Mouse (Mus musculus): ENCODE measurements around the gene Zcchc7. TPM values are rescaled to one million over a fixed set of nuclear protein-coding genes. Genes with fewer than 3 reads are reported as not detected.

Zcchc7 gene
- total and polyA plus RNA-seq, 3 experiments, result 17.8 to 18.2 TPM; not detected in 1

GRCm38 (mm10) chr4:44939576-44940249 is 184.0 kb downstream of the Zcchc7 start:
- no peak for TF ChIP-seq HCFC1 (IDR thresholded peaks at IDR 0.05; ENCODE audit: low read depth, low read length)
- TF ChIP-seq MEF2A (IDR thresholded peaks at IDR 0.05; ENCODE audit: extremely low read depth, insufficient replicate concordance, low read depth, low read length, poor library complexity, severe bottlenecking), result no peak
- TF ChIP-seq UBTF (IDR thresholded peaks at IDR 0.05; ENCODE audit: borderline replicate concordance, insufficient read depth, low read depth, low read length), result no peak
- TF ChIP-seq CHD1 (IDR thresholded peaks at IDR 0.05; ENCODE audit: low read depth, low read length), result no peak
- TF ChIP-seq GABPA (IDR thresholded peaks at IDR 0.05; ENCODE audit: low read depth, low read length), result no peak
- TF ChIP-seq SMC3 (IDR thresholded peaks at IDR 0.05; ENCODE audit: low read depth, low read length), result no peak
- no peak for TF ChIP-seq ZNF384 (IDR thresholded peaks at IDR 0.05; ENCODE audit: low read depth, low read length)
- TF ChIP-seq POLR2A (IDR thresholded peaks at IDR 0.05; ENCODE audit: control insufficient read depth in 1 of 2, insufficient read depth in 1 of 2, low read depth in 1 of 2, low read length in 2 of 2, poor library complexity in 1 of 2), result no peak
- no peak for TF ChIP-seq E2F4 (IDR thresholded peaks at IDR 0.05; ENCODE audit: borderline replicate concordance, low read depth, low read length)
- no peak for TF ChIP-seq NELFE (IDR thresholded peaks at IDR 0.05; ENCODE audit: low read depth, low read length)
- TF ChIP-seq USF1 (IDR thresholded peaks at IDR 0.05; ENCODE audit: low read depth, low read length), result no peak
- TF ChIP-seq BHLHE40 (IDR thresholded peaks at IDR 0.05; ENCODE audit: borderline replicate concordance, low read depth, low read length), result no peak
- TF ChIP-seq MXI1 (IDR thresholded peaks at IDR 0.05; ENCODE audit: low read depth, low read length), result no peak
- no peak for TF ChIP-seq MAX (IDR thresholded peaks at IDR 0.05; ENCODE audit: low read length)
- no peak for TF ChIP-seq ETS1 (IDR thresholded peaks at IDR 0.05; ENCODE audit: low read depth, low read length)
- TF ChIP-seq MAZ (IDR thresholded peaks at IDR 0.05; ENCODE audit: low read depth, low read length), result no peak
- no peak for TF ChIP-seq POLR2AphosphoS5 (IDR thresholded peaks at IDR 0.05; ENCODE audit: borderline replicate concordance, low read depth, low read length)
- TF ChIP-seq USF2 (IDR thresholded peaks at IDR 0.05; ENCODE audit: borderline replicate concordance in 1 of 2, insufficient read depth in 1 of 2, low read depth in 1 of 2, low read length in 2 of 2), result no peak
- no peak for TF ChIP-seq EP300 (IDR thresholded peaks at IDR 0.05; ENCODE audit: low read depth in 1 of 2, low read length in 2 of 2)
- DNase-seq (ENCODE audit: low read depth, low spot score), result no peak
- no peak overlapping the region for H3K27ac ChIP-seq (ENCODE audit: control insufficient read depth, low read depth, low read length)
- H3K27me3 ChIP-seq (ENCODE audit: control insufficient read depth in 1 of 2, insufficient read depth in 2 of 2, low read length in 2 of 2), result no peaks in the 10 kb centered on the region
- no peak overlapping the region for H3K9ac ChIP-seq (ENCODE audit: control insufficient read depth, low read depth, low read length, poor library complexity, severe bottlenecking)
- H3K79me2 ChIP-seq (ENCODE audit: control insufficient read depth, insufficient read depth, low read length, poor library complexity), result no peaks in the 10 kb centered on the region
- H3K4me3 ChIP-seq (ENCODE audit: control insufficient read depth in 1 of 2, insufficient read depth in 1 of 2, low read depth in 2 of 2, low read length in 2 of 2), result no peak overlapping the region
- no peaks in the 10 kb centered on the region for H3K9me3 ChIP-seq (replicated peaks; ENCODE audit: insufficient read depth, low read length)
- H3K4me1 ChIP-seq (ENCODE audit: control insufficient read depth in 1 of 2, insufficient read depth in 2 of 2, low read length in 2 of 2), result peaks cover 6 to 9% of the 10 kb centered on the region in 2 experiments
- H3K36me3 ChIP-seq (ENCODE audit: control insufficient read depth in 1 of 2, insufficient read depth in 2 of 2, low read length in 2 of 2), result peaks cover 0 to 6% of the 10 kb centered on the region in 2 experiments; a peak in 2 of 4 replicates

GRCm38 (mm10) chr4:44940286-44940685 is 184.6 kb downstream of the Zcchc7 start:
- TF ChIP-seq ZKSCAN1 (IDR thresholded peaks at IDR 0.05; ENCODE audit: low read depth, low read length), result no peak
- TF ChIP-seq GABPA (IDR thresholded peaks at IDR 0.05; ENCODE audit: low read depth, low read length), result no peak
- TF ChIP-seq TCF12 (IDR thresholded peaks at IDR 0.05; ENCODE audit: low read depth, low read length), result no peak
- TF ChIP-seq MAX (IDR thresholded peaks at IDR 0.05; ENCODE audit: low read length), result no peak
- no peak for TF ChIP-seq ZMIZ1 (IDR thresholded peaks at IDR 0.05; ENCODE audit: low read depth, low read length)
- TF ChIP-seq USF2 (IDR thresholded peaks at IDR 0.05; ENCODE audit: borderline replicate concordance in 1 of 2, insufficient read depth in 1 of 2, low read depth in 1 of 2, low read length in 2 of 2), result no peak
- TF ChIP-seq POLR2AphosphoS2 (IDR thresholded peaks at IDR 0.05; ENCODE audit: low read length), result no peak
- TF ChIP-seq SIN3A (IDR thresholded peaks at IDR 0.05; ENCODE audit: low read length), result no peak
- TF ChIP-seq ETS1 (IDR thresholded peaks at IDR 0.05; ENCODE audit: low read depth, low read length), result no peak
- Histone ChIP-seq H3K4me1 (ENCODE audit: control insufficient read depth in 1 of 2, insufficient read depth in 2 of 2, low read length in 2 of 2) (peaks cover 6 to 9% of the 10 kb centered on the region in 2 experiments), H3K9ac (ENCODE audit: control insufficient read depth, low read depth, low read length, poor library complexity, severe bottlenecking) (no peak overlapping the region), H3K27me3 (ENCODE audit: control insufficient read depth in 1 of 2, insufficient read depth in 2 of 2, low read length in 2 of 2) (no peaks in the 10 kb centered on the region), H3K36me3 (ENCODE audit: control insufficient read depth in 1 of 2, insufficient read depth in 2 of 2, low read length in 2 of 2) (peaks cover 0 to 6% of the 10 kb centered on the region in 2 experiments; a peak in 2 of 4 replicates), H3K27ac (ENCODE audit: control insufficient read depth, low read depth, low read length) (no peak overlapping the region), H3K9me3 (replicated peaks; ENCODE audit: insufficient read depth, low read length) (no peaks in the 10 kb centered on the region), H3K79me2 (ENCODE audit: control insufficient read depth, insufficient read depth, low read length, poor library complexity) (no peaks in the 10 kb centered on the region), H3K4me3 (ENCODE audit: control insufficient read depth in 1 of 2, insufficient read depth in 1 of 2, low read depth in 2 of 2, low read length in 2 of 2) (no peak overlapping the region)
- no peak for DNase-seq (ENCODE audit: low read depth, low spot score)

All from MEL (cell line).